Mouse (Mus musculus): ENCODE data around the gene Bicdl2.

The Bicdl2 gene

DNA sequence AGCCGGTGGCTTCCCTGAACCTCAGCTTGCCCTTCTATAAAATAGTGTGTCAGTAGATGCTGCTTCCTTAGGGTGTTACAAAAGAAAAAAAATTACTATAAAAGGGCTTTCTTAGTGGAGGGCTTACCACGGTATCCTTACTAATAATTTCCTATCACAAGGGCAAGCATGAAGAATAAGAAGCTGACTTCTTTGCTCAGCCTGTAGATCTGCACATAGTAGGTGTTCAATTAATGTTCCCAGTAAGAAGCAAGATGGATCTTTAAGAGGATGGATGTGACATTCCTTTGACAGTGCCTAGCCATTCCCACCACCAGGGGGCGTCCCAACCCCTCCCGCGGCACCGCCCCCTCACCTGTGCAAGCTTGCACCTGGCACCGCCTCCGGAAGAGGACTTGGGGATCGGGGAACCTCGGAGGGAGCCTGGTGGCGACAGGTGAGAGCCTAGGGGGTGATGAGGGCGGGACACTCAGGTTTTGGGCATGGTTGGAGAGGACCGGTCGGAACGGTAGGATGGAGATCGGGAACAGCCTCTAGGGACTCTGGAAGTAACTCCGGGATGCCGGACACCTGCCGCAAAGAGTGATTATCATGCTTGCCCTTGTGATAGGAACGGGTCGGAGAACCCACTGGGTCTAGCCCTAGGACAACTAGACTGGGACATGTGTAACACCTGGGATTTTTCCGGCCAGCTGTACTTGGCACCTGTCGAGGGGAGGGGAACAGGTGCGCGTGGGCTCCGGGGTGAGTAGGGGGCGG, at the start of gene Bicdl2:
TSS of gene Bicdl2 (plus strand) at position 390 of the 759 bp plus-strand sequence.
- peak; percentile 72 for DNase-seq

DNA sequence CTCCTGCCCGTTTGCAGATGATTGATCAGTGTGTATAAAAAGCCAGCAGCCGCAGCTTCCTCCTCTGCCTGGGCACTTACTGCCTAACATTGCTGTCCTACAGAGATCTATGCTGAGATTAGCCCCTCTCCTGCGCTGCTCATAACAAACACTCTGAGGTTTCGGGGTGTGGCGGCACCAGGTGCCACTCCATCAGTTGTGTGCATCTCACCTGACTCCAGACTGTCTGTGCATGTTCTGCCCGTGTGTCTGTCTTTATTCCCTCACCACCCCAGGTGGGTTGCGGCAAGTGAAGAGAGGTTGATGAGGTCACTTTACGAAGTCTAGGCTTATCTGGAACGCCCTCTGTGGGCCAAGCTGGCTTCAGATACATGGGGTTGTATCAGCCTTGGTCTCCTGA, 43.2 kb upstream of the Bicdl2 start:
- peak; percentile 31 for DNase-seq

DNA sequence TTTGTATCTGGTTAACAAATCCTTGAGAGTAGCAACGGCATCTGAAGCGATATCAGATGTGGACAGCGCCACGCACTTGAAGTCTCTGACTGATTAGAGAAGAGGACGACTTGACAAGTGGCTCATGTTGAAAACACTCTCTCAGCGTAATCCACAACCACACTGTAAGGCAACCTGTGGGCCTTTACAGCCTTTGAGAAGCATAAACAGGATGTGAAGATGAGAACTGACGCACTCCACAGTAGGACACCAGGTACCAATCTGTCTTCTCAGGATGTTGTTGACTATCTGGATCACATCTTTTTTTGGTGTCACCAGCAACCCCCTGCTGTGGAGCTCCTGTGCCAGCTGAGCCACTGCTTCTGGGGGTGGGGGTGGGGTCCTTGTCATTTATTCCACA, 40.0 kb upstream of the Bicdl2 start:
- no peak for DNase-seq

- no peak for DNase-seq
Measured at GRCm38 (mm10) chr17:23627813-23628212, 32.5 kb upstream of the Bicdl2 start.

- DNase-seq: peak; percentile 93
Measured at GRCm38 (mm10) chr17:23630195-23631020, 29.9 kb upstream of the Bicdl2 start.

GRCm38 (mm10) chr17:23631241-23631640, 29.1 kb upstream of the Bicdl2 start:
- no peak for DNase-seq

- DNase-seq: no peak
Measured at GRCm38 (mm10) chr17:23644613-23645495, 15.5 kb upstream of the Bicdl2 start, which contains the start of gene Mmp25. Gene Mmp25, minus strand, starts transcription at chr17:23645277.

DNA sequence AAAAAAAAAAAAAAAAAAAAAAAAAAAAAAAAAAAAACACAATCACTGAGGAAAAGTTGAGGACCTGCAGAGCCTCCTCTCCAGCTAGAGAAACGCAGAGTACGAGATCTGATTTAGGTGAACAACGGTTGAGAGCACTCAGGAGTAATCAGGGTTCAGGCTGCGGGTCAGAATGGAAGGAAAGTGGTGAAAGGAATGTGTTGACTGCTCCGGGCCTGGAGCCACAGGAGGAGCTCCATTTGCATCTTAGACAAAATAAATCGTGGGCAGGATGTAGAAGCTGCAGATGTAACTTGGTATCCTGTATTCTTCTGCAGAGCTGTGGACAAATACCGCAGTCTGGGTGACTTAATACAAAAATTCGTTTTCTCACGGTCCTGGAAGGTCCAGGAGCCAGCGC, 14.4 kb upstream of the Bicdl2 start:
- DNase-seq: no peak

GRCm38 (mm10) chr17:23651363-23651762, 8.9 kb upstream of the Bicdl2 start:
- DNase-seq: no peak

- no peak for DNase-seq
Measured at GRCm38 (mm10) chr17:23653324-23653723, 7.0 kb upstream of the Bicdl2 start.

DNA sequence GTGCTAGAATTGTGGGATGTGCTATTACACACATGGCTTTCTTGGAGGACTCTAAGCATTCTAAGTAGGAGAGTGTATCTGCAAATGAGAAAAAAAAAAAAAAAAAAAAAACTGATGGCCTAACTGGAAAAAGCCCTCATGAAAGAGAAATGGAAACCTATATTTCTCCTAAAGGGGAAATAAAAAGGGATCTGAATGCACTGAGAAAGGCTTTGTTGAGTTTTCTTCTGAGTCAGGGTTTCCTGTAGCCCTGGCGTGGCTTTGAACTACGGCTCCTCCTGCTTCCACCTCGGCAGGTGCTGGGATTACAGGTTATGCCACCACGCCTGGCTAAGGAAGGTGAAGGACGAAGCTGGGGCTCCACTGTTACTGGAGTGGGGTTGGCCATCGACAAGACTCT, 6.3 kb upstream of the Bicdl2 start:
- no peak for DNase-seq

DNA sequence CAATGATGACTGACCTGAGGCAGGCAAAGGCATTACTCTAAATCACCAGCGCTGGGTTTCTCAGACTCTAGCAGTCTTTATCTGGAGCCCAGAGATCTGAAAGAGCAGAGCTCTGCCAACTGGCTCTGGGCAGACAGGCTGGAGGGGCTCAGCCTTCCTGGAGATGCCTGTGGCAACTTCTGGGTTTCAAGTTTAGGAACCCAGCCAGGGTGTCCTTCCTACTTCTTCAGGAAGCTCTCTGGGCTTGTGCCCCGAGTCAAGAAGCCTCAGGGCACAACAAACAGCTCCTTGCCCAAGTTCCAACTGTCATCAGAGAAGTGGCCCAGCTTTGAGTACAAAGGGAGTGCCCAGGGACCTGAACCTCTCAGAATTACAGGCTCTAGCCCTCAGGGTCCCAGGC, 5.9 kb upstream of the Bicdl2 start:
- no peak for DNase-seq

GRCm38 (mm10) chr17:23658450-23658849, 1.9 kb upstream of the Bicdl2 start:
- DNase-seq: no peak

GRCm38 (mm10) chr17:23660876-23661200, 532 bp downstream of the Bicdl2 start:
- no peak for DNase-seq

DNA sequence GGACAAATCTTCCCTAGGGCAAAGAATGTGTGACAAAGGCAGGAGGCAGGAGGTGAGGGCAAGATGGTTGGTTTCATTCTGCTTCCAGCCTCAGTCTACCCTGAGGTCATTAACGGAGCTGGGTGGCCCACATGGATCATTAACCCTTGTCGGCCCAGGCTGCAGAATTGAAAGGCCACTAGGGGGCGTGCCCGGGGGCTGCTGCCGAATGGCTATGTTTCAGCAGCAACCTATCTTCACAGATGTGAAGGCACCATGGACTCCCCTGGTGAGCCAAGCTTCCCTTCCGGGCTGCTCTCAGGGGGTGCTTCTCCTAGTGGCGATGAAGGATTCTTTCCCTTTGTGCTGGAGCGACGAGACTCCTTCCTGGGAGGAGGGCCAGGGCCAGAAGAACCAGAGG, 1.2 kb downstream of the Bicdl2 start:
- peak; percentile 73 for DNase-seq

- DNase-seq: peak; percentile 45
Measured at GRCm38 (mm10) chr17:23664556-23665021, 4.3 kb downstream of the Bicdl2 start.

- no peak for DNase-seq
Measured at GRCm38 (mm10) chr17:23665511-23665910, 5.2 kb downstream of the Bicdl2 start.

DNA sequence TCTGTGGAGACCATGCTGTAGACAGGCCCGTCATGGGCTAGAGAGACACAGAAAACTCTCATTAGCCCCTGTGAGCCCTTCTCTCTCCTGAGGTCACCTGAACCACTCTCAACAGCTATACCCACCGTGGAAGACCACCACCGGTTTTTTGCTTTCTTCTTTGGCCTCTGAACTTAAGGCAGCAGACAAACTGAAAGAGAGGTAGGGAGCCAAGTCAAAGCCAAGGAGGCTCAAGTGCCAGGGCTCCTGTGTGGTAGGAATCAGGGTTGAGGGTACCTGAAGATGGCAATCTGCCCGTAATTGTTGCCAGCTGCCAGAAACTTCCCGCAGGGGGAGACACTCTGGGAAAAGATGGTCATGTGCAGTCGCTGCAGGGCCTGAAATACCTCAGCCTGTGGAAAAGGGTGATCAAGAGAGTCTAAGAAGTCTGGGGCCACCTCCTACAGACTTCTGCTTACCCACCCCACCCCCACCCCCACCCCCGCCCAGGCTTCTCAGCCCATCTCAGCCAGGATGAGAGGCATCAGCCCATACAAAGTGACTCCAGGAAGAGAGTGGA, 10.3 kb downstream of the Bicdl2 start:
- DNase-seq: no peak

DNA sequence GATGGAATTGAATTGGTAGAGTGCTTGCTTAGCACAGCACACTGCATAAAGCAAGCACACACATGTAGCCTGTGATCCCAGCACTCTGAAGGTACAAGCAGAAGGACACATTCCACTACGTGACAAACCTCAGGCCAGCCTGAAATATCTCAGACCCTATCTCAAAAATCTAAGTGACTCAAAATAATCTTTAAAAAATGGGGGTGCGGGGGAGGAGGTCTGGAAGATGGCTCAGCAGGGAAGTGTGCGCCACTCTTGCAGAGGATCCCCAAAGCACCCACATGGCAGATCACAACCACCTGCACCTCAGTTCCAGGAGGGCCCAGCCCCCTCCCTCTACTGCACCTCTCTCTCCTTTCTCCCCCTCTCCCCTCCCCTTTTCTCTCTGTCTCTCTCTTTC, 11.2 kb downstream of the Bicdl2 start:
- no peak for DNase-seq

- no peak for DNase-seq
Measured at GRCm38 (mm10) chr17:23672761-23673160, 12.5 kb downstream of the Bicdl2 start.

GRCm38 (mm10) chr17:23673424-23674073, 13.2 kb downstream of the Bicdl2 start, which contains the start of the genes Hcfc1r1 and Thoc6:
Gene Hcfc1r1, plus strand, starts transcription at chr17:23673596.
Gene Thoc6, minus strand, starts transcription at chr17:23673882.
- DNase-seq: peak; percentile 95
